Mouse (Mus musculus) olfactory bulb, adult 2 months (tissue): ENCODE results near the gene Gm10715.
"Not testable (repeated sequence)": the region's sequence is repeated elsewhere in the genome, so short reads cannot be mapped to it uniquely, and the experiment has no call there.

ENCODE experiments used
- CTCF ChIP-seq: fragments of 200-500 bp; IDR thresholded peaks from 2 replicates; pipeline ENCODE4 v1.5.1; 2012; ENCODE audit warnings: low read depth, mild to moderate bottlenecking, low read length, moderate library complexity; ENCODE audit not compliant: insufficient read depth
- POLR2A ChIP-seq: fragments of 200-500 bp; IDR thresholded peaks from 2 replicates; pipeline ENCODE4 v1.6.1; 2012; ENCODE audit warnings: mild to moderate bottlenecking, low read depth, low read length, moderate library complexity; ENCODE audit not compliant: insufficient read depth

GRCm38 (mm10) chr9:3023985-3024648 is 12.6 kb upstream of the Gm10715 start:
- not testable (repeated sequence) for TF ChIP-seq POLR2A, CTCF
